Mouse (Mus musculus) ovary, postnatal 36 days (tissue): ENCODE measurements around the gene Mex3a.
A peak's percentile ranks its signal among the peaks of the same experiment; 100 is the strongest.

ENCODE experiments used
- DNase-seq: peaks from one replicate; pipeline ENCODE4 v3.0.0; 2022; ENCODE audit warnings: low spot score, mixed read lengths

The Mex3a gene

DNA sequence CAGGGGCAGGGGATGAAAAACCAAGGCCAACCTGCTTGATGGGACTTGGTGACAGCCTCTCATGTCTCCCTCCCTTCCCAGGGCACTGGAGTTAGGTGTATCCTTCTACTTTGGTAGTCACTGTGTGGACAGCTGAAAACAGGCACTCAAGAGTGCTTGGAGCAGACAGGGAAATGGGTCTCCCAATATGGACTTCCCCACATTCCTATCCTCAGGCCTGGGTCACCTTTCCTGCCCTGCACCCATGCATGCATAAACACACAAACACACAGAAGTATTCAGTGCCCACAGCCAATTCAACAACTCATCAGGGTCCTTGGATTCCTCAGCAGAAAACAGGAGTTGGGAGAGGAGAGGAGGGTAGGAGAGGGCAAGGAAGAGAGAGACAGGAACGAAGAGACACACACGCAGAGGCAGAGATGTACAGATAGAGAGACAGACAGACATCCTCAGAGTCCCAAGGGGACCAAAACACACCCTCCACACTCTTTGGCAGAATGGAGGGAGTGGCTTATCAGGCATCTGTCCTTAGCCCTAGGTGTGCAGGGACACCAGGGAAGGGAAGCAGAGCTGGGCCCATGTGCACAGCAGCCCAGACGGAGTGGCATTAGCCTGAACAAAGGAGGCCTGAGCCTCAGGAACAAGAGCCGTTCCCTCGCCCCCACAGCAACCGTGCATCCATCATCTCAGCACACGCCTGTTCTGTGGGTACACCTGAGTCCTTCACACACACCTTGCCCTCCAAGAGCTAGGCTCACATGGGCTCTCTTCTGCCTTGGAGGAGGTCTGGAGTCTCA, 2.8 kb upstream of the Mex3a start:
- no peak for DNase-seq

DNA sequence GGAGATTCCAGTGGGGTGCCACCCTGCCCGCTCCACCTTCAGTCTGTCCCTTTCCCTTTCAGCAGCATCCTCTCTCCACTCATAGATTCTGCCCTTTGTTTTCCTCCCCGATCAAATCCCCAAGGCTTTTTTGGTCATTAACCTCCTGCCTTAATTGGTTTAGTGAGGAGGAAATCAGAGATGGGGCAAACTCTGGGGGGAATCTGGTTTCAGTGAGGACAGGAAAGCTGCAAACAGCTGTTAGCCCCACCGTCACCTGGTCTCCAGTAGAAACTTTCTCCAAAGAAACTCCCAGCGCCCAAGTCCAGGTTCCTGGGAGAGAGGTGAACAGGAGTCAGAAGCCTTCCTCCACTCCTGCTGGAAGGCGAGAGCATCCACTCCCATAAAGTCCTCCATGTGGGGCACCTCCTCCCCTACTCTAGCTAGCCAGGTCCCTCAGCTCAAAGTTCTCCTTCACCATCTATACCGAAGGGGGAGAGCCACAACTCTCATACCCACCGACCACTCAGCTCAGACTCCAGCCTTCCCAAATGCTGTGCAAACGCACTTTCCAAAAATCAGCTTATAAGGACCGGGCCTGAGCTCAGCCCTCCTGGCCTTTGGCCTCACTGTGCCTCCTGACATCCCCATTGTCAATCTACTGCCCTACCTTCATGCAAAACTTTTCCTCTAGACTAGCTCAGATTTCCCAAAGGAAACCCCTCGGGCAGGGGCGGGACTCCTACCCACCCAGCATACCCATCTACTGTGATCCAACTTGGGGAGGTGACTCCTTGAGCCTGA, 1.9 kb upstream of the Mex3a start:
- DNase-seq: no peak

DNA sequence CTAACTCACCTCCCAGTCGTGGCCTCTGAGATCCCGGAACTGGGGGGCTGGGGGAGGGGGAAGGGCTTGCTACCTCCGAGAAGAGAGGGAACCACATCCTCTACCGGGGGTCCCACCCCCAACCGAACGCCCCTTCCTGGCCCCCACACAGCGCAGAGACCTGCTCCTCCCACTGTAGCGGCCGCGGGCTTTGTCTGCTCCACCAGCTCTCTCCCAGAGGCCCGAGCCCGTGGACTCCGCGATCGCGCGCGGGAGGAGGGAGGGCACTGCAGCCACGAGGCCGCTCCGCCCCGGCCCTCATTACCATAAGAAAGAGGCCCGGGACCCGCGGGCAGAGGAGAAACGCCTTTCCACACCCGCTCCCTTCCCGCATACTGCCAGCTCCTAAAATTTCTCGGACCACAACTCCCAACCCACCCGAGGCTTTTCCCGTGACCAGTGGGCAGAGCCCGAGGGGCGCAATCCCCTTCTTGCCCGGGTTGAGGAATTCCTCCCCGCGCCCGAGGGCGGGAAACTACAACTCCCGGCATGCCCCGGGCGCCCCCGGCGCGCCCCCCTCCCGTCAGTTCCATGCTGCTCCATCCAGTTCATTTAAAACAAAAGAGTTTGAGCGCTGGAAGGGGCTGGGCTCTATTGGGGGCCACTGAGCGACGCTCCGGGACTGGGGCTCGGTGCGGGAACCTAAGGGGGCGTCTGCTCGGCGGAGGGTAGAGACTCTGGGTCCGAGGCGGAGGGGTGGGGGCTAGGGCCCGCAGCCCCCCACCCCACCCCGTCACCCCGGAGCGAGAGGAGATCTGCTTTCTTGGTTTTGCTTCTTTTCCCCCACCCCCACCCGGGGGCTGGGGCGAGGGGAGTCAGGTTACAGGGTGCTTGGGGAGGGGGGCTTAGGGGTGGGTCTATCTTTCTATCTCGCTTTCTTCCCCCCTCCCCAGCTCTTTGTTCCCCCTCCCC, 572 bp upstream of the Mex3a start:
- DNase-seq: peak; percentile 90

DNA sequence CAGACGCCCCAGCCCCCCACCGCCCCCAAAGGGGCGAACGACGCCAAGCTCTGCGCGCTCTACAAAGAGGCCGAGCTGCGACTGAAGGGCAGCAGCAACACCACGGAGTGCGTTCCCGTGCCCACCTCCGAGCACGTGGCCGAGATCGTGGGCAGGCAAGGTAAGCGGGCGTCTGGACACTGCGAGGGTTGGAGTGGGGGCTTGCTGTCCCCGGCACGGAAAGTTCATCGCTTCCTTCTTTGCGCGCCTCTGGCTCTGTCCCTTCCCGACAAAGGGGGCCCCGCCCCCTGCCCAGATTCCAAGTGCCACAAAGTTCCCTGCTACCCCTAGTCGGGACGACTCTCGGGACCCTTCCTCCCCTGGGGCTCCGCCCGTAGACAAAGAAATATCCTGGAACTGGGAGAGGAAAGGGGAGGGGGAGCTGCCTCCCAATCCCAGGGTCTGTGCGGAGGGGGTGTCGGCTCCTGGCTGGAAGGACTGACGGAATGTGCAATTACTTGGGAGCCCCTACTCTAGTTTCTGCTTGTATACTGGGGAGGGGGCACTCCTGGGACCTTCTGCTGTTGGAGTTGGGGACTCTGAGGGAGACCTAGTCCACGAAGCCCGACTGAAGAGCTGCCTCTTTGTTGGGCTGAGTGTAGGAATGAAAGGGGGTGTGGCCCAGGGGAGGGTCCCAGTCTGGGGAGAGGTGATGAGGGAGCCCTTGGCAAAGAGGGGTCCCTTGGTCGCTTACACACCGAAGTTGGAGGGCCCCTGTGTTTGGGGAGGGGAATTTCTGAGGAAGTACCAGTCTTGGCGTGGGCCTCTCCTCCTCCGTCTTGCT, 705 bp downstream of the Mex3a start:
- DNase-seq: peak; percentile 52

DNA sequence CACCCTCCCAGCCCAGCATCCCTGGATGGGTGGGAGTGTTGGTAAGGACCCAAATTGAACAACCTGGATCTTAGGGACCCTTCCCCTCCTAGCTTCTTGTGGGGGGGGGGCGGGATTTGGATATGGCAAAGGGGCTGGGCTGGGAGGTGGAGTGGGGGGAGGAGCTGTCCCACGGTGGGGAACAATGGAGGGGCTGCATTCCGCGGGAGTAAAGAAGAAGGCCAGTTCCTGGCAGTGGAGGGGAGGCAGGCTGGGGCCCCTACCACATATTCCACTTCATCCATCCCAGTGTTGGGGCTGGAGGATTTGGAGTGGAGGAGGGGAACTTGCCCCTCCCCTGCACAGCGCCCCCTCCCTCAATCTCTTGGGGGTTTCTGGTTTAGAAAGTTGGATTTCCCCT, 1.5 kb downstream of the Mex3a start:
- no peak for DNase-seq

DNA sequence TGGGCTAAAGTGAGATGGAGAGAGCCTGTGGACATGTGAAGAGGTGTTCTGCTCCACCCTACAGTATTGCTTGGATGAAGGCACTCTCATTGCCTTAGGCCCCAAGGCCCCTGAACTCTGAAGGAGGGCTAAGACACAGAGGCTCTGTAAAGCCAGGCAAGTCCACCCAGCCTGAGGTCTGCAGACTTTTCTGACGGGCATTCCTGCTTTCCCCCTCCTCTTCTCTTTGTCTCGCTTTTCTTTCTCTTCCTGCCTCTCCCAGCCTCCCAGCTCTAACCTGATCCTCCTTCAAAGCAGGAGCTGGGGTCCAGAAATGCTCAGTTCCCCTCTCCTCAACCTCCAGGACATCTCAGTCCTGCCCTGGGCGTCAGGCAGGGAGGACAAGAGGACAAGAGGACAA, 2.8 kb downstream of the Mex3a start:
- DNase-seq: no peak

DNA sequence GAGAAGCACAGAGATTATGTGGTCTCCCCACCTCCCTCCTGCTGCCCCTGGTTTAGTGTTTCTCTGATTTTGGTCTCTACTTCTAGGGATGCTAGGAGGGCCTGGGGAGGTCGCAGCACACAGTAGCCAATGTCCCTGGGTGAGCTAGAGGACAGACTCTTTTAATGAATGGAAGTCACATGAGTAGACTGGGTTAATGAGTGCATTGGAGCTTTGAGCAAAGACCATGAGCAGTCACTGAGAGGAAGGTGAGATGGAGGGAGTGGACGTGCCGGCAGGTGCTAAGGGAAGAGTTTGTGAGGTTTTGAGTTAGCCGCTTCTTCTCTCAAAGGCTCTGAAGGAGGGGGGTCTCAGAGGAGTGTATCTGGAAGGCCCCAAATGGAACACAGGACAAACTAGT, 3.3 kb downstream of the Mex3a start:
- no peak for DNase-seq

DNA sequence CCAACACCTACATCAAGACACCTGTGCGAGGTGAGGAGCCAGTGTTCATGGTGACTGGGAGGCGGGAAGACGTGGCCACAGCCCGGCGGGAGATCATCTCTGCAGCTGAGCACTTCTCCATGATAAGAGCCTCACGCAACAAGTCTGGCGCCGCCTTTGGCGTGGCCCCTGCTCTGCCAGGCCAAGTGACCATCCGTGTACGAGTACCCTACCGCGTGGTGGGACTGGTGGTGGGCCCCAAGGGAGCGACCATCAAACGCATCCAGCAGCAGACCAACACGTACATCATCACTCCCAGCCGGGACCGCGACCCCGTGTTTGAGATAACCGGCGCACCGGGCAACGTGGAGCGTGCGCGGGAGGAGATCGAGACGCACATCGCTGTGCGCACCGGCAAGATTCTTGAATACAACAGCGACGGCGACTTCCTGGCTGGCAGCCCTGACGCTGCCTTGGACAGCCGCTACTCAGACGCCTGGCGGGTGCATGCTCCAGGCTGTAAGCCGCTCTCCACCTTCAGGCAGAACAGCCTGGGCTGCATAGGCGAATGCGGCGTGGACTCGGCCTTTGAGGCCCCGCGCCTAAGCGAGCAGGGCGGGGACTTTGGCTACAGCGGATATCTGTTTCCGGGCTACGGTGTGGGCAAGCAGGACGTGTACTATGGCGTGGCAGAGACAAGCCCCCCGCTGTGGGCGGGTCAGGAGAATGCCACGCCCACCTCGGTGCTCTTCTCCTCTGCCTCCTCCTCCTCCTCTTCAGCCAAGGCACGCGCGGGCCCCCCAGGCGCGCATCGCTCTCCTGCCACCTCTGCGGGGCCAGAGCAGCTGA, 4.1 kb downstream of the Mex3a start:
- peak; percentile 66 for DNase-seq

DNA sequence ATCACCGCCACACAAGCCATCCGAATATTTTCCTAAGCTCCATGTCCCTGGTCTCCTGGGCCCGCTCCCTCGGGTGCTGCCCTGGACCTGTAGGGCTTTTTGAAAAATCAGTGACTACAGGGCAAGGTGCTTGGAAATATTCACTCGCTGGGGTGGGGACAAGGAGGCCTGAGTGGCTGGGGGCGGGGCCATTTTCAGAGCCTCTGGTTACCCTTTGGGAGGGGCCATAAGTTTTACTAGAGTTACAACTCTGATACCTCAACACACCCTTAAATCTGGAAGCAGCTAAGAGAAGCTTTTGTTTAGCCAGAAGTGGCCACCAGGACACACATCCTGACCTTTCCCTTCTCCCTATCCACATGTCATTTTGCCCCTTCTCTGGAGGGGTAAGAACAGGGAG, 5.0 kb downstream of the Mex3a start:
- DNase-seq: no peak

DNA sequence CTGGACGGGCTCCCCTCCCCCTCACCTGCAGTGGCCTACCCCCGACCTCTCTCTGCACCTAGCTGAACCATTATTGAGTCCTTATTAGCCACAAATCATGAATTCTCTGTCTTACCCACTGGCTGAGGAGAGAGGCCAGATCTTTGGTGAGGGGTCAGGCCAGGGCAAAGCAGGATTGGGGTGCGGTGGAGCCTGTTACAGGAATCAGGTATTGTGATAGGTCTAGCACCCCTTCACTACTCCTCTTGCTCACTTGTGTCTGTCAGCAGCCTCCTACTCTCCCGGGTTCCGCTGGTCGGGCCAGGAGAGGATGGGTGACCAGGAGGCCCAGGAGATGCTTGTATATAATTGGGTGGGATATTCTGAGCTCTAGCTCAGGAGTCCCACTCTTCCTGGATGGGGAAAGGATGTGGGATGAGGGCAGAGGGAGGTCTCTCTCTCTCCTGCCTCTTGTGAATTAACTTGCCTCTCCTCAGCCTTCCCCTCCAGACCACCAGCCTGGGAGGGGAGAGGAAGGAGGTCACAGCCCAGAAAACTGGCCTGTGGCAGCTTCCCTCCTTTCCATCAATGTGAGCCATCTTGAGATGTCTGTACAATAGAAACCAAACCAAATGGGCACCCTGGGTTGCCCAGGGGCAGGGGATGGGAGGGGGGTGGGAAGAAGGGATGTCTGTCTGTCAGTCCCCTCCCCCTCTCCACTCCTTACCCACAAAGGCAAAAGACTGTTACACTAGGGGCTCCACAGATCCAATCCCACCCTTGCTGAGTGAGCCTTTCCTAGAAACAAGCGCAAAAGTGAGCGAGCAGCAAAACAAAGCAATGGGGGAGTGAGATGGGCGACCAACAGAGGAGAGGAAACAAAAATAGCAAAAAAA, 6.3 kb downstream of the Mex3a start:
- DNase-seq: no peak

DNA sequence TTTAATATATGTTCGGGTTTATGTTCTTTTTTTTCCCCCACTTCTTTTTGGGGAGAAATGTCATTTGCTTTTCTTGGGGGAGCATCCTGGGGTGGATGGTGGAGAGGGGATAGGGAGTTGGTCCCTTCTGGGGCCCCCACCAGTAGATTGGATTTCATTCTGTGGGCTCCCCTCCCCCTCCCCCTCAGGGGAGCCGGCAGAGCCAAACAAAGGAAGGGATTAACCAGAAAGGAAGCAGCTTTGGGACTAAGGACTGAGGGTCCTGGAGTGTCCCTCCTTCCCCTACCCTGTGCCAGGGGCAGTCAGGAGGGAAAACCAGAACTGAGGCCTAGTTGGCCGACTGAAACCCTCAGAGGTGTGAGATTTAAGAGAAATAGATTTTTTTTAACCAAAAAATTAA, 7.2 kb downstream of the Mex3a start:
- no peak for DNase-seq

DNA sequence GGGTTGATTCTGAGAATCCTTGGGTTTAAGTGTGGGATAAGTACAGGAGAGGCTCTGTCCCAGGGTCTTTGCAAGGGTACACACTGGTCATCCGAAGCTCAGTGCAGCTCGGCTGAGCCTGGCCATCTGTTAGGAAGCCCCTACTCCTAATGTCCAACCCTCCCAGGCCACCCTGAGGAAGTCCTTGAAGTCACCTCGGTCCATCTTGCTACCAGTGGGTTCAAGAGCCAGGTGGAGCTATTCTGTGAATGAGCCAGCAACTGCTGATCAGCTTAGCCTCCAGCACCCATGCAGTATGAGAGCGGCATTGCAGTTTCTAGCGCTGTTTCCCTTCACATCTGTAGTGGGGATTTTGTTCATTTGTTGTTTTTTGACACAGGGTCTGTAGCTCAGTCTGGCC, 7.9 kb downstream of the Mex3a start:
- no peak for DNase-seq

DNA sequence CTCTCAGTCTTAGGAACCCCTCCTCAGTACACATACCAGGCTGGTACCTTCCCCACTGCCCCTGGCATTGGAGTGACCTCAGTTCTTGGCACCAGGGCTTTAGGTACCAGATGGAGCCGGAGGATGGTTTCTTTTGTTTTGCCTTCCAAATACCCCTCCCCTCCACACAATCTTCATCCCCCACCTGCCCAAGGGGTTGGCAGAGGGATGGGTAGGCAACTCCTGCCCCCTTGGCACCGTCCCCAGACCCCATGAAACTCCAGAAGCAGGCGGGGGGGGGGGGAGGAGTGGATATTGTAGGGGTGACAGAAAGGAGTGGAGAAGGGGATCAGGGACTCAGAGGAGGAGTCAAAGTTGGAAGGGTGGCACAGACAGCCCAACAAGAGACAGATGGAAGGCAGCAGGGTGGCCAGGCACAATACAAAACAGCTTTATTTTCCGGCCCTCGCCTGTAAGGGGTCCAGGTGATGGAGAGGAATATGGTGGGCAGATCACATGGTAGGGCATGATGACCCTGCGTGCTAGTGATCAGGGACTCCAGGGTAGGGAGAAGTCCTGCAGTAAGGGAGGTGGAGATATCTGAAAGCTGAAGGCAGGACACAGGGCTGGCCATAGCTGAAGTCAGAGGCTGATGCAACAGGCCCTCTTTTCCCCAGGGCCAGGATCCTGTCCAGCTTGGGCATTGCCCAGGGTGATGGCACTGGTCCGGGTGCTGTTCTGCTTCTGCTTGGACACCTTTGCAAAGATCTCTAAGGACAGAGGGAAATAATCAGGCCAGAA, 9.6 kb downstream of the Mex3a start:
- no peak for DNase-seq

DNA sequence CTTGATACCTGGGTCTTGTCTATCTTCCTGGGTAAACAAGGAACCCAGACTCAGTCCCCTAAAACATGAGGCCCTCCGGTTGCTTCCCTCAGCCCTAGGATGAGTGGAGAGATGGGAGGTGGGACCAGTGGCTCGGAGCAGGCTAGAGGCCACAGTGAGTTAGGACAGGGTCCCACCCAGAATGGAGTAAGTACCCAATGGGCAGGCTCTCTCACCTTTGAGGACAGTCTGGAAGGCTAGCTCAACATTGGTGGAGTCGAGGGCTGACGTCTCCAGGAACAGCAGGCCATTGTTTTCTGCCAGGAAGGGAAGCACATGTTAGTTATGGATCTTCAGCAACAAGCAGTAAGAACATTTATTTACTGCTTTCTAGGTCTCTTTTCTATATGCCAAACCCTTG, 10.3 kb downstream of the Mex3a start:
- DNase-seq: no peak

DNA sequence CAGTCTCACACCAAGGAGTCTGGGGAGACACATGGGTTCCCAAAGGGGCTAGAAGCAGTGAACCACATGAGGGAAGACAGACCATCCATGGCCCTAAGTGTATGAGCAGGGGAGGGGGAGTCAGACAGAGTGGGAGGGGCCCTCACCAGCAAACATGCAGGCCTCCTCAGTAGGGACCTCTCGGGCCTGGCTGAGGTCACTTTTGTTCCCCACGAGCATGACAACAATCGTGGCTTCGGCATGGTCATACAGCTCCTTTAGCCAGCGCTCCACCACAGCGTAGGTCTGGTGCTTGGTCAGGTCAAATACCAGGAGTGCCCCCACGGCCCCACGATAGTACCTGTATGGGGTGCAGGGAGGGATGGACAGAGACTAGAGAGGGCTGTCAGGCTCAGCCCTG, 11.0 kb downstream of the Mex3a start:
- DNase-seq: no peak

DNA sequence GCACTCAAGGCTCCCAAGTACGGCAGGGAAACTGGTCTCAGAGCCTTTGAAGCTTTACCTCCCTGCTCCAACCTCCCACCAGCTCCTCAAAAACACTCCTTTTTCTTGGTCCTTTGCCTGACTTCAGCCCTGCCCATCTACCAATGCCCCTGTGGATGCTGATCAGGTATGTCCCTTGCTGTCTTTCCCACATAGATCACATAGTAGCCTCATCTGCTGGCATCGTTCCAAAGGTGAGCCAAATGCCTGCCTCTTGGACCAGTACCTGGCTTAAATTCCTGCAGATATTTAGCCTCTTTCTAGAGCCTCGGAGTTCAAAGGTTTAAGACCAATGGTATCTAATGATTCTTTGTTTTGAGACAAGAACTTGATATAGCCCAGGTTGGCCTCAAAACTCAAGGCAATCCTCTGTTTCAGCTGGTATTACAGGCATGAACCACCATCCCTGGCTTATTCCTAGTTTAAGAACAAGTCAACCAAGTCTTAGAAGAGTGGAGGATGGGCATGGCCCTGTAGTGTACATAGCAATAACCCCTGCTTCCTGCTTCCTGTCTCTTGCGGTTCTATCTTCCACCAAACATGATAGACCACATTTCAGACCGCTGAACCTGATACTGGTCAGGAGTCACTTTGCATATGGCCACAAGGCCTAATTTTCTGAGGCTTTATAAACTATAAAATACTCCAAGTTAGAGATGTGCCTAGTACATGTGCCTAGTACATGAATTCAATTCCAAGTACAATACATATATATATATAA, 11.6 kb downstream of the Mex3a start:
- DNase-seq: no peak

DNA sequence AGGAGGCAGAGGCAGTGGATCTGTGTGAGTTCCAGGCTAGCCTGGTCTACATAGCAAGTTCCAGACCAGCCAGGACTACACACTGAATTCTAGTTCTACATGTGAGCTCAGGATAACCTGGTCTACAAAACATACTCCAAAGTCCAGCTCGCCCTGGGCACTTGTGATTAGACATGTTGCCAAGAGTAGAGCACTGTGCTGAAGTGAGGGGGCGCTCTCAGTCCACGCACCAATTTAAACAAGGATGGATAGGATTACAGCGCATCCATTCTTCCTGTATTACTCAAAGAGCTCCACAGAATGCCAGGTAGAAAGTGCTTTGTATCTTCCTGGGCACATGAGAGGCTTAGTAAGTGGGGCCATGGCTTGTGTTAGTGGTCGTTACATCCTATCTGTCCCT, 12.3 kb downstream of the Mex3a start:
- DNase-seq: no peak

DNA sequence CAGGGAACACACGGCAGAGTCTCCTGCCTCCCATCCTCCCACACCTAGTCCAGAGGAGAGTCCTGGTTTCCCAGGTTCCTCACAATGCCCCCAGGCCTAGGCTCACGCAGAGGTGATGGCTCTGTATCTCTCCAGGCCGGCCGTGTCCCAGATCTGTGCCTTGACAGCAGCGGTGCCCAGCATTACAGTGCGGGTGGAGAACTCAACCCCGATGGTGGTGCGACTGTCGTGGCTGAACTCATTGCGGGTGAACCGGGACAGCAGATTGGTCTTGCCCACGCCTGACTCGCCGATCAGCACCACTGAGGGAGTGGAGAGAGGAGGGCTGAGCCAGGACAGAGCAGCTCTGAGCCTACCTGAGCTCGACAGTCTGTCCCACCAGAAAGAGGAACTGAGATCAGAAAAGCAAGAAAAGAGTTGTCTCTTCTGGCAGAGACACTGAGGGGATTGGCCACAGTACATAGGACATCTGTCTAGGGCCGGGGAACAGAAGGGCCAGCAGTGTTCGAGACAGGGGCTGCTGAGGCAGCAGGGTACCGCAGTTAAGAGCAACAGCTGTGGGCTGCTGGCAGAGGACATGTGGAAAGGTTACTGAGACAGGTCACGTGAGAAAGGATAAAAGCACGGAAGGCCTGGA, 12.9 kb downstream of the Mex3a start:
- DNase-seq: no peak
